Mouse (Mus musculus) C2C12 (cell line): ENCODE measurements around the gene Smim5.

ENCODE experiments used
- CEBPB ChIP-seq: IDR thresholded peaks from one replicate; pipeline ENCODE4 v1.6.1; 2011; ENCODE audit warnings: low read depth, mild to moderate bottlenecking, control low read depth, moderate library complexity
- CTCF ChIP-seq: IDR thresholded peaks from one replicate; pipeline ENCODE4 v1.5.1; 2011; ENCODE audit not compliant: control insufficient read depth, insufficient read depth, insufficient read length
- FOSL1 ChIP-seq: IDR thresholded peaks from one replicate; pipeline ENCODE4 v1.8.0; 2011; ENCODE audit warnings: mild to moderate bottlenecking, low read length; ENCODE audit not compliant: poor library complexity, insufficient read depth, severe bottlenecking
- MAX ChIP-seq: IDR thresholded peaks from one replicate; pipeline ENCODE4 v1.6.1; 2011; ENCODE audit warnings: mild to moderate bottlenecking, control low read depth
- MYOD1 ChIP-seq: IDR thresholded peaks from one replicate; pipeline ENCODE4 v1.6.1; 2011; ENCODE audit warnings: low read depth; ENCODE audit not compliant: control insufficient read depth, insufficient read length
- MYOG ChIP-seq: IDR thresholded peaks from one replicate; pipeline ENCODE4 v1.6.1; 2011; ENCODE audit not compliant: control insufficient read depth, insufficient read length; ENCODE audit errors: extremely low read depth
- USF1 ChIP-seq: IDR thresholded peaks from one replicate; pipeline ENCODE4 v1.6.1; 2011; ENCODE audit warnings: low read depth, mild to moderate bottlenecking, control low read depth, moderate library complexity

- TF ChIP-seq CTCF (no peak), USF1 (no peak), MAX (no peak), MYOG (no peak), CEBPB (no peak), FOSL1 (no peak), MYOD1 (no peak)
Measured at GRCm38 (mm10) chr11:115878071-115878470, 21.7 kb upstream of the Smim5 start.
